Mouse (Mus musculus) forebrain, postnatal 0 days (tissue): ENCODE results near the gene Gsap. TPM values are rescaled to one million over a fixed set of nuclear protein-coding genes. Genes with fewer than 3 reads are reported as not detected.
A peak's percentile ranks its signal among the peaks of the same experiment; 100 is the strongest.
"Not testable (repeated sequence)": the region's sequence is repeated elsewhere in the genome, so short reads cannot be mapped to it uniquely, and the experiment has no call there.

ENCODE experiments used
- ATAC-seq: fragments of 200-750 bp; cut with Nextera tagmentation; 2 replicates; pipeline ENCODE4 v1.8.0; 2017; ENCODE audit warnings: mild to moderate bottlenecking, moderate library complexity
- DNase-seq: peaks from one replicate; pipeline ENCODE4 v3.0.0-alpha.2; 2015
- H3K27ac ChIP-seq: fragments of 300-500 bp; sonication (generic); 2 replicates; pipeline ENCODE4 v1.5.1; 2014; ENCODE audit warnings: low read depth, mild to moderate bottlenecking, antibody characterized with exemption, low read length, moderate library complexity, mixed read lengths
- H3K27me3 ChIP-seq: fragments of 300-500 bp; sonication (generic); 2 replicates; pipeline ENCODE4 v1.6.1; 2014; ENCODE audit warnings: mild to moderate bottlenecking, low read length, mixed read lengths; ENCODE audit not compliant: insufficient read depth
- H3K36me3 ChIP-seq: fragments of 300-500 bp; sonication (generic); 2 replicates; pipeline ENCODE4 v1.6.1; 2014; ENCODE audit warnings: mild to moderate bottlenecking, moderate library complexity; ENCODE audit not compliant: insufficient read depth
- H3K4me1 ChIP-seq: fragments of 300-500 bp; sonication (generic); 2 replicates; pipeline ENCODE4 v1.6.1; 2014; ENCODE audit warnings: antibody characterized with exemption; ENCODE audit not compliant: insufficient read depth
- H3K4me2 ChIP-seq: fragments of 300-500 bp; sonication (generic); 2 replicates; pipeline ENCODE4 v1.6.1; 2014; ENCODE audit warnings: low read depth, mild to moderate bottlenecking, moderate library complexity
- H3K4me3 ChIP-seq: fragments of 300-500 bp; sonication (generic); 2 replicates; pipeline ENCODE4 v1.5.1; 2014; ENCODE audit warnings: low read depth, low read length, mixed read lengths
- H3K9ac ChIP-seq: fragments of 300-500 bp; sonication (generic); 2 replicates; pipeline ENCODE4 v1.6.1; 2014; ENCODE audit warnings: mild to moderate bottlenecking
- H3K9me3 ChIP-seq: fragments of 300-500 bp; sonication (generic); 2 replicates; pipeline ENCODE4 v1.6.1; 2016; ENCODE audit warnings: low read length
- CTCF ChIP-seq: sonication (generic); IDR thresholded peaks from 2 replicates; pipeline ENCODE4 v1.5.1; 2016; ENCODE audit warnings: antibody characterized with exemption, control low read depth, low read depth
- WGBS: fragments of 180-500 bp; shearing (Covaris S2); extraction: QIAGEN DNeasy Blood & Tissue Kit; methylation state at CpG from one replicate; pipeline ENCODE4 v1.1.7; 2014; 5-methylcytosine and 5-hydroxymethylcytosine counted together
- polyA plus RNA-seq: library from polyadenylated mRNA; unstranded; fragments of >200 nt; fragmentation: Nextera tagmentation; extraction: Ambion mirVana; gene quantifications from 2 replicates; pipeline ENCODE4 v1.2.1, GENCODE M21; 2015
- total RNA-seq: library from RNA; depleted of rRNA; stranded (reverse); fragments of >200 nt; gene quantifications from 2 replicates; pipeline ENCODE4 v1.2.3, GENCODE M21; 2014

Gene Gsap
- total and polyA plus RNA-seq, 2 experiments from 2014 or later = 7.7 to 9.4 TPM

- no peaks in the 10 kb centered on the region for H3K9me3 ChIP-seq
- no peak overlapping the region for H3K9ac ChIP-seq
- no peak overlapping the region for H3K4me3 ChIP-seq
- no peaks in the 10 kb centered on the region for H3K4me1 ChIP-seq
- 76% methylated on average over 3 of the region's 3 CpGs for WGBS
- peak; percentile 26 for DNase-seq
- TF ChIP-seq CTCF = no peak
- ATAC-seq = peak; percentile 69
- no peak overlapping the region for H3K4me2 ChIP-seq
- H3K36me3 ChIP-seq = no peaks in the 10 kb centered on the region
- no peak overlapping the region for H3K27ac ChIP-seq
- no peaks in the 10 kb centered on the region for H3K27me3 ChIP-seq
Observed at GRCm38 (mm10) chr5:21314696-21315095, 128.6 kb downstream of the Gsap start.

DNA sequence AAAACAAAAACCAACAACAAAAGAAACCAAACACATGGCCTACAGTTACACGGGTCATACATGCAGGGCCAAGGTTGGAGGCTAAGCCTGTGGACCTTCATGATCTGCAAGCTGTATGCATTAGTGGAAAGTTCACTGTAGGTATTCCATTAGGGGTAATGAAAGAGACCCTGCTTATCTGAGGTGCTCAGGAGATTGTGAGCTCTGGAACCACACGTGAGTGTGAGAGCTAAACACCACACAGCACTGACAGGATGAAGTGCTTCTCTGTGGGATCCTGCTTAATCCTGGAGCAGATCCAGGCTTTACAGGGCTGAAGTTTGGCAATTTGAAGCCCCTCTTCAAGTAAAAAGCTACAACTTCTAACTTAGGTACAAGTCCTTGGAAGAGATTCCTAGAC lies 134.1 kb downstream of the Gsap start:
- no peak overlapping the region for H3K4me2 ChIP-seq
- no peak overlapping the region for H3K9ac ChIP-seq
- H3K36me3 ChIP-seq = no peaks in the 10 kb centered on the region
- no peaks in the 10 kb centered on the region for H3K4me1 ChIP-seq
- DNase-seq = no peak
- H3K4me3 ChIP-seq = no peak overlapping the region
- H3K27me3 ChIP-seq = no peaks in the 10 kb centered on the region
- H3K9me3 ChIP-seq = no peaks in the 10 kb centered on the region
- no peak for ATAC-seq
- no peak for TF ChIP-seq CTCF
- no peak overlapping the region for H3K27ac ChIP-seq
- 71% methylated on average over 2 of the region's 2 CpGs for WGBS

- Histone ChIP-seq H3K4me1 (peaks cover 9% of the 10 kb centered on the region; the same call in 1 of the 2 replicates), H3K27ac (no peak overlapping the region), H3K9me3 (no peaks in the 10 kb centered on the region), H3K36me3 (no peaks in the 10 kb centered on the region), H3K4me2 (no peak overlapping the region), H3K9ac (no peak overlapping the region), H3K4me3 (no peak overlapping the region), H3K27me3 (no peaks in the 10 kb centered on the region)
- DNase-seq (peak; percentile 43), ATAC-seq (no peak)
- WGBS = 52% methylated on average over 1 of the region's 1 CpGs
- TF ChIP-seq CTCF = peak; percentile 65
Observed at GRCm38 (mm10) chr5:21326494-21326893, 140.4 kb downstream of the Gsap start.

DNA sequence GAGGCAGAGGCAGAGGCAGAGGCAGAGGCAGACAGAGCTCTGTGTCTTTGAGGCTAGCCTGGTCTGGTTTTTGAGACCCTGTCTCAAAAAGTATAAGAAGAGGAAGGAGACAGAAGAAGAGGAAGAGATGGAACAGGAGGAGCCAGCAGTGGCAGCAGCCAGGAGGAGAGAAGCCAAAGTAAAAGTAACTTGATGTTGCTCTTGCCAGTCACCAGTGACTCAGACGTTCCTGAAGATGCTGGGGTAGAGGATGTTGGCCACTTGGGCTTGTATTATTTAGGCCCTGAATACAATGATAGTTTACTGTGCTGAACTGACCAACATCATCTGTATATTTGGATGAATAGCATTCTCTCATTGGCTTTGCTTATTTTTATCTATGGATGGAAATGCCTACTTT lies 142.5 kb downstream of the Gsap start:
- no peak for TF ChIP-seq CTCF
- H3K4me3 ChIP-seq = no peak overlapping the region
- DNase-seq = no peak
- H3K4me1 ChIP-seq = peaks cover 9% of the 10 kb centered on the region; the same call in 1 of the 2 replicates
- no peak for ATAC-seq
- no peaks in the 10 kb centered on the region for H3K36me3 ChIP-seq
- WGBS = 71% methylated on average over 1 of the region's 1 CpGs
- no peak overlapping the region for H3K9ac ChIP-seq
- H3K27ac ChIP-seq = no peak overlapping the region
- H3K4me2 ChIP-seq = no peak overlapping the region
- H3K9me3 ChIP-seq = no peaks in the 10 kb centered on the region
- H3K27me3 ChIP-seq = no peaks in the 10 kb centered on the region

DNA sequence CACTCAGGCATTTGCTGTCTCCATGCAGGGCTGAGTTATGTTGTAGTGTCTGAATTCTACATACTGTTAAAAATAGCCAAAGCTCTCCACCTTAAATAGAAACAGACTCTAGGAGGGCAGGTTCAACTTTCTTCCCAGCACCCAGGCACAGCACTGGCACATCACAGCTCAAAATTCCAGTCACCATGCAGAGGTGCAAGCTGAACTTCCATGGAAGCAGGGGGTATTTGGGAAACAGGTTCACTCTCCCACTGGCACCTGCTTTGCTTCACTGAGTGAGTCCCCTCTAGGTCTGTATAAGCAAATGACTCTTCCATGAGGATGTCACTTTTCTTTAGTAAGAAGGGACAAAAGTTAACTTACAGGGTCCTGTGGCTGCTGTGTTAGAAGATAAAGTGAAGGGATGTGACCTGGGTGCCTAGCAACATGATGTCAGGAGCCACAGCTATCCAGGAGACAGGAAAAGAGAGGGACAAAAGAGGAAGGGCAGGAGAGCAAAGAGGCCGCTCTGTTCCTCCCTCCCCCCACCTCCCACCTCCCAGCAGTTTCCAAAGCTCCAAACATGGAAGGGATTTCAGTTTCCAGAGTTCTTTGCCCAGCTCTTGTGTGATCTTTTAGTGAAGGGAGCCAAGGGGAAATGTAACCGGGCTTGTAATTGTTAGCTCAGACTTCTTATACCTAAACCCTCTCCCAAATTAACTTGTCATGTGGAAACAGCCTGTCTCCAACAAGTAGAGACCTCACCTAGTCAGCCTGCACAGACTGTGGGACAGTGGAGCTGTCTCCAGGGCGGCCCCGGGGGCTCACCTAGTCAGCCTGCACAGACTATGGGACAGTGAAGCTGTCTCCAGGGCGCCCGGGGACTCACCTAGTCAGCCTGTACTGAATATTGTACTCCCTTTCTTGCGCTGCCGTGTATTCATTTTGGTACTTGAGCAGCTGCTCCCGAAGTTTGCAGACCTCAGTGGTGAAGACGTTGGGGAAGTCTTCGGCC lies 143.9 kb downstream of the Gsap start:
- H3K9me3 ChIP-seq = no peaks in the 10 kb centered on the region
- WGBS = 42% methylated on average over 11 of the region's 11 CpGs
- no peak for TF ChIP-seq CTCF

GRCm38 (mm10) chr5:21331656-21332055 lies 145.6 kb downstream of the Gsap start:
- Histone ChIP-seq H3K9me3 (no peaks in the 10 kb centered on the region), H3K4me2 (no peak overlapping the region), H3K27me3 (no peaks in the 10 kb centered on the region), H3K4me1 (peaks cover 9% of the 10 kb centered on the region; the same call in 1 of the 2 replicates), H3K36me3 (no peaks in the 10 kb centered on the region), H3K4me3 (no peak overlapping the region), H3K9ac (no peak overlapping the region), H3K27ac (no peak overlapping the region)
- DNase-seq (no peak), ATAC-seq (no peak)
- TF ChIP-seq CTCF = no peak
- WGBS = 55% methylated on average over 5 of the region's 5 CpGs

More for the DNA sequence above, 143.9 kb downstream of the Gsap start:
- no peak overlapping the region for H3K9ac ChIP-seq
- H3K4me3 ChIP-seq = no peak overlapping the region
- DNase-seq = no peak
- H3K27me3 ChIP-seq = no peaks in the 10 kb centered on the region
- H3K4me2 ChIP-seq = no peak overlapping the region
- H3K36me3 ChIP-seq = no peaks in the 10 kb centered on the region
- ATAC-seq = no peak
- peaks cover 9% of the 10 kb centered on the region; the same call in 1 of the 2 replicates for H3K4me1 ChIP-seq
- no peak overlapping the region for H3K27ac ChIP-seq

DNA sequence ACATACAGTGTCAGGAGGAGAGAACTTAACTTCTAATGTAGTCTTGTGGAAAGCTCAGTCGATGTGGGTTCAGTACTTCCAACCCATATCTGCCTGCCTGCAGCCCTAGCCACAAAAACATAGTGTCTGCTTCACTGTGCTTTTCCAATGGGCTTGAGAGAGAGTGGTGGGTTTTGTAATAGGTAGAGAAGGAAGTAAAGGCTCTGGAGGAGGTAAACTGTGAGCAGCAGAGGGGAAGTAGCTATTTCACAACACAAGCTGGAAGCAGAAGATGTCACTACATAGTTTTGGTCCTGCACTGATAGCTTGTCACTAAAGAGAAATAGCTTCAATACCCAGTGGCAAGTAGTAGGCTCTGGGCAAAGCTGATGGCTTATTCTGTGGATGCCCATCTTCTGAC lies 146.1 kb downstream of the Gsap start:
- 89% methylated on average over 1 of the region's 1 CpGs for WGBS
- no peak for TF ChIP-seq CTCF
- DNase-seq = no peak

GRCm38 (mm10) chr5:21342265-21342664 lies 156.2 kb downstream of the Gsap start:
- not testable (repeated sequence) for H3K4me3 ChIP-seq, H3K9ac ChIP-seq, H3K27ac ChIP-seq, H3K9me3 ChIP-seq, DNase-seq, H3K4me1 ChIP-seq, H3K4me2 ChIP-seq, H3K27me3 ChIP-seq, ATAC-seq, H3K36me3 ChIP-seq

More for the DNA sequence above, 146.1 kb downstream of the Gsap start:
- Histone ChIP-seq H3K4me1 (peaks cover 9% of the 10 kb centered on the region; the same call in 1 of the 2 replicates), H3K27me3 (no peaks in the 10 kb centered on the region), H3K9me3 (no peaks in the 10 kb centered on the region), H3K36me3 (no peaks in the 10 kb centered on the region), H3K4me3 (no peak overlapping the region), H3K4me2 (no peak overlapping the region), H3K9ac (no peak overlapping the region), H3K27ac (no peak overlapping the region)
- ATAC-seq = no peak
